Mouse (Mus musculus): ENCODE measurements around the gene Slc9a5. TPM values are rescaled to one million over a fixed set of nuclear protein-coding genes. Genes with fewer than 3 reads are reported as not detected.
A peak's percentile ranks its signal among the peaks of the same experiment; 100 is the strongest.

Slc9a5 gene
- total RNA-seq (2021): 10 to 100 TPM; 12.5 to 13.4 TPM

GRCm38 (mm10) chr8:105348450-105349095 lies at the start of gene Slc9a5:
TSS of gene Slc9a5 (plus strand) at chr8:105348843.
- peak in 1 of 2 experiments; percentile 34 for DNase-seq (ENCODE audit: extremely low spot score in 1 of 2, low spot score in 1 of 2)

GRCm38 (mm10) chr8:105299962-105300361 lies 48.7 kb upstream of the Slc9a5 start:
- no peak for DNase-seq (ENCODE audit: extremely low spot score in 1 of 2, low spot score in 1 of 2)

GRCm38 (mm10) chr8:105303396-105303795 lies 45.2 kb upstream of the Slc9a5 start:
- no peak for DNase-seq (ENCODE audit: extremely low spot score in 1 of 2, low spot score in 1 of 2)

- no peak for DNase-seq (ENCODE audit: extremely low spot score in 1 of 2, low spot score in 1 of 2)
These were observed 44.8 kb upstream of the Slc9a5 start for GRCm38 (mm10) chr8:105303874-105304273.

GRCm38 (mm10) chr8:105304325-105305210 lies 44.1 kb upstream of the Slc9a5 start:
- no peak for DNase-seq (ENCODE audit: extremely low spot score in 1 of 2, low spot score in 1 of 2)

GRCm38 (mm10) chr8:105305211-105306145 lies 43.2 kb upstream of the Slc9a5 start, which contains the start of gene Elmo3:
TSS of gene Elmo3 (plus strand) at chr8:105305601.
- DNase-seq (ENCODE audit: extremely low spot score in 1 of 2, low spot score in 1 of 2): peak in 1 of 2 experiments; percentile 54

GRCm38 (mm10) chr8:105306146-105306691 lies 42.4 kb upstream of the Slc9a5 start:
- no peak for DNase-seq (ENCODE audit: extremely low spot score in 1 of 2, low spot score in 1 of 2)

GRCm38 (mm10) chr8:105307670-105308069 lies 41.0 kb upstream of the Slc9a5 start:
- no peak for DNase-seq (ENCODE audit: extremely low spot score in 1 of 2, low spot score in 1 of 2)

GRCm38 (mm10) chr8:105308428-105308827 lies 40.2 kb upstream of the Slc9a5 start:
- no peak for DNase-seq (ENCODE audit: extremely low spot score in 1 of 2, low spot score in 1 of 2)

- no peak for DNase-seq (ENCODE audit: extremely low spot score in 1 of 2, low spot score in 1 of 2)
These were observed 39.3 kb upstream of the Slc9a5 start for GRCm38 (mm10) chr8:105309142-105309847.

GRCm38 (mm10) chr8:105310118-105310517 lies 38.5 kb upstream of the Slc9a5 start:
- no peak for DNase-seq (ENCODE audit: extremely low spot score in 1 of 2, low spot score in 1 of 2)

GRCm38 (mm10) chr8:105311718-105312117 lies 36.9 kb upstream of the Slc9a5 start:
- DNase-seq (ENCODE audit: extremely low spot score in 1 of 2, low spot score in 1 of 2): no peak

- no peak for DNase-seq (ENCODE audit: extremely low spot score in 1 of 2, low spot score in 1 of 2)
These were observed 35.7 kb upstream of the Slc9a5 start for GRCm38 (mm10) chr8:105312891-105313481.

GRCm38 (mm10) chr8:105313622-105314402 lies 34.8 kb upstream of the Slc9a5 start:
- no peak for DNase-seq (ENCODE audit: extremely low spot score in 1 of 2, low spot score in 1 of 2)

- no peak for DNase-seq (ENCODE audit: extremely low spot score in 1 of 2, low spot score in 1 of 2)
These were observed 33.4 kb upstream of the Slc9a5 start for GRCm38 (mm10) chr8:105315073-105315769.

GRCm38 (mm10) chr8:105317941-105318340 lies 30.7 kb upstream of the Slc9a5 start:
- DNase-seq (ENCODE audit: extremely low spot score in 1 of 2, low spot score in 1 of 2): no peak

GRCm38 (mm10) chr8:105318662-105319190 lies 29.9 kb upstream of the Slc9a5 start:
- DNase-seq (ENCODE audit: extremely low spot score in 1 of 2, low spot score in 1 of 2): no peak

Data from layer of hippocampus, postnatal 25 days (tissue).